Mouse (Mus musculus) neural tube, embryonic 10.5 days (tissue): Measurements from ENCODE around the gene 4833420G17Rik.
A peak's percentile ranks its signal among the peaks of the same experiment; 100 is the strongest.
"Not testable (repeated sequence)": the region's sequence is repeated elsewhere in the genome, so short reads cannot be mapped to it uniquely, and the experiment has no call there.

Source experiments
- DNase-seq: peaks from one replicate; pipeline ENCODE4 v3.0.0-alpha.2; 2017; ENCODE audit warnings: low spot score; ENCODE audit errors: extremely low spot score

Gene 4833420G17Rik

DNA sequence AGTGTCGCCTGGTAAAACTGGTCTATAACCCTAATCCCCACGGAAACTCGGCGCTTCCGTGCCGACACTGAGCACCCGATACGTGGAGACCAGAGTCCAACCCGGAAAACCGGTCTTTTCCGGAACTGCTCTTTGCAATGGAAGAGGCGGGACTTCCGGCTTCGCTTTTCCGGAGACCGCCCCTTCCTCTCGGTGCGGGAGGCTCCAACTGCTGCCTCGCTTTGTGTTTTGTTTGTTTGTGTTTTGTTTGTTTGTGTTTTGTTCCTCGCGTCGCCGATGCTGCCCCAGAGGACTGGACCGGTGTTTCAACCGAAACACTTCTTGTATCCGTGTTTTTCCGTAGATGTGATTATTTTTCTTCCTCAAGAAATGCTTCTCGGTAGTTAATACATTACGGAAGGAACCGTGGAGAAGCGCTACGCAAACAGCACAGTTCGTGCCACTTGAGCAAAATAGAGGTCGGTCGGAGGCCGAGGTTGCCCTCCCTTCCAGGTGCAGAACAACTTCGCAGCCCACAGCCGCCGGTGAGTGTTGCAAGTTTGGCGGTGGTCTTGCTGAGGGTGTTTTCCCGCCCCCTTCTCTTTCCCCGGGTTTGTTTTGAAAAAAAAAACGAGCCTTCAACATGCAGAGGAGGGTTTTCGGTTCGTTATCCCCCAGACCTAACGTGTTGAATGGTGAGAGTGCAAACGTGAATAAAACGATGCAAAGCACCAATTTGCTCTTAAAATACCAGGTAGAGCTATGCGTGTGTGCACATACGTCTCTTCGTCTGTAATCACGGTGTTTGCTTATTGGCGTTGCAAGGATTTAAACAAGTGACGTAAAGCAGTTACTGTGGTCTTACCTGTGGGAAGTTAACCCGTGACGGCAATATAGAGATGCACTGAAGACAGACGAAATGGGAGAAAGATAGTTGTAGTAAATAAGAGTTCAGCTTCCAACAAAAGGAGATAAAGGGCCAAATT, at the start of gene 4833420G17Rik:
Gene 4833420G17Rik, plus strand, starts transcription at position 173 of the 965 bp plus-strand sequence.
- peak; percentile 85 for DNase-seq

DNA sequence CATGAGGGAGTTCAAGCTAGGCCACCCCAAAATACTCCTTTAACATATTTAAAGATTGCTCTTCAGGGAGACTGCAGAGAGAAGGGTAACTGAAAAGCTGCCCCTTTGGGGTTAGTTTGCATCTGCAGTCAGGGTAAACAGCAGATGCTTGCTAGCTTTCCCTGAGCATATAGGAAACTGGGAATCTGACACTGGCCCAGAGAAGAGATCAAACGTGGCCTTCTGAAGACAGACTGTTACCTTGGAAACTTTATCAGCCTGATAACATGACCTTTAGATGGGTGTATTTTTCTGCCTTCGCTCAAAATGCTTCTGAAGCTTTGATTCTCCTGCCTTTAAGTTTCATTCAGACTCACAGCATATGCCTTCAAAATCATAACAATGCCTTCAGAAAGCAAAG, 49.5 kb upstream of the 4833420G17Rik start:
- DNase-seq: no peak

DNA sequence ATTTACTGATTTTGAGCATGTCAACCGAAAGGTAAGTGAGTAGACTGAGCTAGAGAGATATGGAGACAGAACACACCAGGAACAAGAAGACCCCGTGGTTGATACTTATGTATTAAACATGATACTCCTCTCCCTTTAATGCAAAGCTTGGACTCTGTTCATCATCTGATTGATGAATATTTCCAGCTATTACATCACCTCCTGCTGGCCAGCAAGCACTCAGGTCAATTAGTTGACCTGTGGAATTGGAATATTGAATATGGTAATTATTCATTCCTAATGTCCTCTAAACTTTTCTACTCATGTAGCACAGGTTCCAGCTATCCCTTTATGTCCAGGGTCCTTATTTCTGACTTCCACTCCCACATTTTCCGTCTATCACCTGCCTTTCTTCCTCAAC, 44.1 kb upstream of the 4833420G17Rik start:
- no peak for DNase-seq

DNA sequence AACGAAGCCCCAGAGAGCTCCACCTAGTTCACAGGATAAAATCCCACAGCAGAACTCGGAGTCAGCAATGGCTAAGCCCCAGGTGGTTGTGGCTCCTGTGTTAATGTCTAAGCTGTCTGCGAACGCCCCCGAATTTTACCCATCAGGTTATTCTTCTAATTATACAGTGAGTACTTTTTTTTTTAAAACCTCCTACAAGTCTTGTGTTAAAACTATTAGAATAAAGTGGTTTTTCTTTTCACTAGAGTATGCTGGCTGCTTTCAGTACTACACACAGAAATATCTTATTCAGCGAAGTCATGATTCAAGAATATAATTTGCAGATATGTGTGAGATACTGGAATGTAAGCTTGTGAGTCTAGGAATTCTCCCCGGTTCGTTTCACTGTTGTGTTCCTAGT, 32.4 kb upstream of the 4833420G17Rik start:
- peak; percentile 29 for DNase-seq

DNA sequence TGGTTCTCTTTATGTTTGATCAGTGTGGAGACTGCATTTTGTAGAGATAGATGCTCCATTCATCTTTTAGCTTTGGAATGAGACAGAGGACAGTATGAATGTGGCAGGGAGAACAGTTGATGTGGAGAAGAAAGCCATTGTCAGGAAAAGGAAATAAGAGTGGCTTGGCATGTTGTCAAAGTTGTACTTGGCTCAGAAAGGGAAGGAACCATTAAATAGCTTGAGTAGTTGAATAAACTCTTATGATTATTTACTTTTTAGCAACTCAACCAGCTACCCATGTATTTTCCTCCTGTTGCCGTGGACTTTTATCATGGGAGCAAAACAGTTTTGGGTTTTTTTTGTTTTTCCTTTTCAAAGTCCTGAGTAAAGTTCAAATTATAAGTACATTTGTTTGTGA, 30.5 kb upstream of the 4833420G17Rik start:
- DNase-seq: no peak

DNA sequence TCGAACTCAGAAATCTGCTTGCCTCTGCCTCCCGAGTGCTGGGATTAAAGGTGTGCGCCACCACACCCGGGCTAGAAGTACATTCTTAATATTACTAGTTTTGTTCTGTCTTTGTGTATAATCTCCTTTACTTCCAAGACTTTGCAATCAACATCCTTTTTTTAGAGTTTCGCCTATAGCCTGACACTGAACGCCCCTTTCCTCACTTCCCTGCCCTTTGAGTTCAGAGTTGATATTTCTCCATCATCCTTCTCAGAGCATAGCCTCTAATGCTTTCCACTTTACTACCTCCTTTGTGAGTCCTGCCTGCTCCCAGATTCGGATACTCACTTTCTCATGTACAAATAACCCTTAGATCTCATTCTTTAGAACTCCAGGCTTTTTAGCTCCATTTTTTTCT, 28.2 kb upstream of the 4833420G17Rik start:
- no peak for DNase-seq

DNA sequence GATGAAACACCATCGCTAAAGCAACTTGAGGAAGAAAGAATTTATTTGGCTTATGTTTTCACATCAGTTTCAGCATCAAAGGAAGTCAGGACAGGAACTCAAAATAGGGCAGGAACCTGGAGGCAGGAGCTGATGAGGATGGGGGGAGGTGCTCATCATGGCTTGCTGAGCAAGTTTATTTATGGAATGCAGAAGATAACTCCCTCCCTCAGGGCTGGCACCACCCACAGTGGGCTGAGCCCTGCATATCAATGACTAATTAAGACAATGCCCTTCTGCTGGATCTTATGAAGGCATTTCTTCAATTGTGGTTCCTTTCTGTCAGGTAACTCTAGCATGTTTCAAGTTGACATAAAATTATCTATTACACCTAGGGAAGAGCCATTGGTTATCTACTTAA, 20.3 kb upstream of the 4833420G17Rik start:
- no peak for DNase-seq

DNA sequence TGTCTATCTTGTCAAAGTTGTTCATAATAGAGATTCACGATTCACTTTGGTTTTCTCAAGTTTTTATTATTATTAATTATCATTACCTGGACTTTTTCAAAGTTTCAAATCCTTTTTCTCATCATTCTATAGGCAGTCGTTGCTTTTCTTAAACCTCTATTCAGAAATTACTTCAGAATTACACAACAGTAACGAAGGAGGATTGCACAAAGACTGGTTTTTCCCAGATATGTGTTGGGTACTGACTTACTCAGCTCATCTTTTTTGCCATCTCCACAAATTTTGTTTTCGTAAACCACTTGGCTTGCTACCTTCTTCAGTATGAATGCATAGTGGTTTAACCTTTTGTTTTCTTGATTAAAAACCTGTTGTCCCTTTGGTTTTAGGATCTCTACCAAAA, 9.0 kb upstream of the 4833420G17Rik start:
- DNase-seq: no peak

DNA sequence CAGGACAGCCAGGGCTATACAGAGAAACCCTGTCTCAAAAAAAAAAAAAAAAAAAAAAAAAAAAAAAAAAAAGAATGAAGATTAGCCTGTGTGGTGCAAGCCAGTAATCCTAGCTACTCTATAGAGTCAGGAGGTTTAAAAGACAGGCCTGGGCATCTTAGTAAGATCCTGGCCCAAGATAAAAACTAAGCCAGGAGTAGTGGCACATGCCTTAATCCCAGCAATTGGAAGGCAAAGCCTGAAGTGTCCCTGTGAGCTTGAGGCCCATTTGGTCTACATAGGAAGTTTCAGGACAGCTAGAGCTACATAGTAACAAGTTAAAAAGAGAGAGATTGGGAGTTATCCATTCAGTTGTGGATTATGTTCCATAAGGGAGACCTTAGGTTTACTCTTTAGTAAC, 7.5 kb upstream of the 4833420G17Rik start:
- DNase-seq: no peak

DNA sequence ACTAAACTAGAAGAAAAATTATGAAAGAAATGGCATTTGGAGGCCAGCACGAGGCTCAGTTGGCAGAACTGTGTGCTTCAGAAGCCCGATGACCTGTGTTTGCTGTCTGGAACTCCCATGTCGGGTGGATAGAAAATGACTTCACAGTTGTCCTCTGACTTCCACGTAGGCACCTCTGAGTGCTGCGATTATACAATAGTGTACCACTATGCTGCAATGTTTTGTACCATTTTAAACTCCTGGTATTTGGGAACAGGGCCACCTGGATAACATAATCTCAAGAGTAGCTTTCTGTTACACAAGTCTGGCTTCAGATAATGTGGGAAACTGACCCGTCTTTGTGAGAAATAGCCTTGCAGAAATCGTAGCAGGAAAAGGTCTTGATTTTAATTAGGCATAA, 6.2 kb upstream of the 4833420G17Rik start:
- no peak for DNase-seq

DNA sequence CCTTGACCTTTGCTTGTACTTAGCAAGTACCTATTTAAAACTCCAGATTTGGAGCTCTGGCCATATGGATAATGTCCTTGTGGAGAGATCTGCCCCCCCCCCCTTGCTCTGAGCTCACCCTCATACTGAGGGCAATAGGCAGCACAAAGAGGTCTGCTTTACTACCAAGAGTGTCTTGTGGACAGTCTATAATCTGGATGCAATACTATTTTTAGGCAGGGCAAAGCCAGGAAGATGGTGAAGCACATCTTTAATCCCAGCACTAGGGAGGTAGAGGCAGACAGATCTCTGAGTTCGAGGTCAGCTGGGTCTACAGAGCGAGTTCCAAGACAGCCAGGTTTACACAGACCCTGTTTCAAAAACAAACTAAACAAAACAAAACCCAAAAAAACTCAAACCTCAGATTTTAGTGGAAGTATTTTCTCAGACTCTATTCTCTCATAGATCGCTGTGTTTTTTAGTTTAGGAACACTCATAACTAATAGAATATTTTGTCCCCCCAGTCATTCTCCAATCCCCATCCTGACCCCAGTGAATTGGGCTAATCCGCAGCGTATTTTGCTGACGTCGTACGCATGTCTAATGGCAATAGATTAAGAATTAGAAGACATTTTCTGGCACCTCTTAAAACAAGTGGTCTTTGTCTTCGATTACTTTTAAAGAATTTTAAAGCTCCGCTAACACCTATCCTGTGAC, 520 bp upstream of the 4833420G17Rik start:
- DNase-seq: peak; percentile 18

DNA sequence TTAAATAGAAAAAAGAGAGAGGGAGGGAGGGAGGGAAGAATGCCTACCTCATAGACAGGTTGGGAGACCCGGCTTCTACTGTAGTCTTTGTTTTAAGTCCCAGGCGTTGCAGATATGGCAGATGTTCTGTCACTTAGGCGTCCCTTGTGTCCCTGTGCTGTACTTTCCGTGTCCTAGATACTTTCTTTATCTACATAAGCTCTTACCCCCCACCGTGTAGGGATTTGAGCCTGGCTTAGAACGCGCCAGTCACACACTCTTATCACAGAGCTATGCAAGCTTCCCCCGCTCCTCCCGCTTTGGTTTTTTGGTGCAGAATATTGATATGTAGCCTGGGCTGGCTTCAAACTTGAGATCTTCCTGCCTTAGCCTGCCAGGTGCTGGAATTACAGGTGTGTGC, 14.1 kb downstream of the 4833420G17Rik start:
- DNase-seq: no peak

DNA sequence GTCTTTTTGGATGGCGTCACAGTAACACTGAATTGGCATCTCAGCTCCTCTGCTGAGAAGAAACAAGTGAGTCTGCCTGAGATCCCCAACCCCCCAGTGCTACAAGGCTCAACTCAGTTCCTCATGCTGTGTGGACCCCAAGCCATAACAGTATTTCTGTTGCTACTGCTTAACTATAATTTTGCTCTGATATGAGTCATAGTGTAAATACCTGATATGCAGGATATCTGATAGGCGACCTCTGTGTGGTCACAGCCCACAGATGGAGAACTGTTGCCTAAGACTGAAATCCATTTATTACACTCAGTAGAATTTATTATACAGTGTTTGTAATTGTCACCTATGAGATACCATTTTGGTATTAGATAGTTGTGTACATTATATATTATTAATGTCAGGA, 15.2 kb downstream of the 4833420G17Rik start:
- no peak for DNase-seq

DNA sequence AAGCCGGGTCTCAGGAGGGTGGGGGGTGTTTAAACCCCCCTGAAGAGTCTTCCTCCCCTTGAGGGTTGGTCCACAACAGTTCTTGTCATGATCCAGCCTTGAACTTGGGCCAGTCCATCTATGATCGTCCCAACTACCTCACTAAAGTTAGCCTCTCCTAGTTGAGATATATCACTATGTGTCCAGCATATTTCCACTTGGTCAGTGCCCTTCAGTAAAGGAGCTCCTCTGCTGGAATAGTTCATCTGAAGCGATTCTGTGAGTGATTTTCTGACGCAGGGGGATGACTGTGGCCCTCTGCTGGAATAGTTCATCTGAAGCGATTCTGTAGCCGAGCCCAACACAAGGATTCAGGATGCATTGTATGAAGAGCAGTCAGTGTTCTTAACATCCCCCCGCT, 24.8 kb downstream of the 4833420G17Rik start:
- DNase-seq: no peak

DNA sequence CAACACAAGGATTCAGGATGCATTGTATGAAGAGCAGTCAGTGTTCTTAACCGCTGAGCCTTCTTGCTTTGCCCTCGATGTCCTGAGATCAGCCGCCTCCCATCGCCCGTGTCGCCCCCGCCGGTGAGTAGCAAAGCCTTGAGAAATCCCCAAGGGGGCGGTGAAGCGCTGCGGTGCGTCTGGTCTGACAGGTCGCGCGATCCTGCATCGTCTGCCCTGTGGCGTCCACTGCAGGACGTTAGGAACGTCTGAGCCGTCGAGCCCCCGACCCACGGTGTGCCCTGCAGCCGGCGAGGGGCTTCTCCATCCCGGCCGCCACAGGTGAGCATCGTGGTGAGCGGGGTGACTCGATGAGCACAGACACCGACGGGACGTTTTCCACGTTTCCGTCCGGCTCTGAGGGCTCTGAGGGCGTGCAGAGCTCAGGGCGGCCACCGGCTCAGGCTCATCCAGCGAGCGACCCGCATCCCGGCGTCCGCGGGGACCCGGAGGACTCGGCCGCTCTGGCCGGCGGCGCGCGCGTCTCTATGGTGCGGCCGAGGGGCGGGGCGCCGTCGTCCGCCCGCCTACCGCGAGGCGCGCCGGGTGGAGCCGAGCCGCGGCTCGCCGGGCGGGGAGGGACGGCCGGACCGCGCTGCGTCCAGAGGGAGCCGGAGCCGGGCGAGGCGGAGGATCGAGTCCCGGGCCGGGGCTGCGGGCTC, 25.5 kb downstream of the 4833420G17Rik start, which contains the start of the genes Tmem267 and 3110070M22Rik:
Gene Tmem267, plus strand, starts transcription at position 160 of the 701 bp plus-strand sequence.
Gene 3110070M22Rik, minus strand, starts transcription at position 504 of the 701 bp plus-strand sequence.
- DNase-seq: peak; percentile 74

DNA sequence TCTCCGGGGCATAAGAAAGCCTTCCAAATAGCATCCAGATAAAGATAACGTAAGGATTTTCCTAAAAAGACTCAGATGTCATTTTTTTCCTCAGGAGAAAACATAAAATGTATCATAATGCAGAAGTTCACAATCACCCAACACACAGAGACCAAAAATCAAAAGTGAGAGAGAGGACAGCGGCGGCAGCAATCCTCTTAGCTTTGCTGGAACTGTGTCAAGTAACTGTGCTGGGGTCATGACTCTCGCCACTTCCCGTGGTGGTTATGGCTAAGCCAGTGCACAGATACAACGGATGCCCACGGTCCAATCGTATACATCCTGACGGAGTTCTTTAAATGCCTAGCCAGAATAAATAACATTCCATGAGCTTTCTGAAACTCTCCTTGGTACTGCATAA, 29.5 kb downstream of the 4833420G17Rik start:
- not testable (repeated sequence) for DNase-seq

DNA sequence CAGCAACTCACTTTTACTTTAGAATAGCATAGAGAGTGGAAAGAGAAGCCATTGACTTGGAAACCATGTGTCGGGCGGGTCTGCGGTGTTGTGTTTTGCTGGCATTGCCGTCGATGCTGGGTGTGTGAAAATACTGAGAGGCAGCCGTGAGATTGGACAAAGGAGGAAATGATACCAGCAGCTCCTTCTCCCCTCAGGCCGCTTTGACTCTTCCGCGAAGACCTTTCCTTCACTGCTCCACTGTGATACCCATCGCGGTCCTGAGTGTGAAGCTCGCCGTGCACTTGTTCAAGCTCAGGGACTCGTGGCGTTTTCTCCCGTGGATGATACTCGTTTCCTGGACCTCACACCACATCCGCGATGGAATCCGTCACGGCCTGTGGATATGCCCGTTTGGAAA, 32.4 kb downstream of the 4833420G17Rik start:
- DNase-seq: not testable (repeated sequence)
